Mouse (Mus musculus) kidney, adult 2 months (tissue): Measurements from ENCODE around the gene Fasl.

Experiments
- CTCF ChIP-seq: fragments of 200-500 bp; conservative IDR thresholded peaks from 2 replicates; pipeline ENCODE4 v1.5.1; 2011; ENCODE audit warnings: low read depth, mild to moderate bottlenecking, control low read depth, low read length, moderate library complexity, mixed read lengths; ENCODE audit not compliant: insufficient read depth, insufficient read length
- POLR2A ChIP-seq: fragments of 200-500 bp; IDR thresholded peaks from one replicate; pipeline ENCODE4 v1.6.1; 2011; ENCODE audit warnings: low read depth, low read length, control low read depth

DNA sequence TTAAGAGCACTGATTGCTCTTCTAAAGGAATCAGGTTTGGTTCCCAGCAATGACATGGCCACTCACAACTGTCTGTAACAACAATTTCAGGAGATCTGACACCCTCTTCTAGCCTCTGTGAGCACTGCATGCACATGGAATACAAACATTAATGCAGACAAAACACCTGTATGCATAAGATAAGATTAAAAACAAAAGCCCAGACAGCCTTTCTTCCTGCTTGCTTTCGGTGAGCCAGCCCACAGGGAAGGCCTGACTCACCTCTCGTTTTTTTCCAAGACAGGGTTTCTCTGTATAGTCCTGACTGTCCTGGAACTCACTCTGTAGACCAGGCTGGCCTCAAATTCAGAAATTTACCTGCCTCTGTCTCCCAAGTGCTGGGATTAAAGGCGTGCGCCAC lies 44.1 kb downstream of the Fasl start:
- TF ChIP-seq CTCF = no peak
- no peak for TF ChIP-seq POLR2A
